Mouse (Mus musculus) kidney, adult 2 months (tissue): ENCODE results near the gene Fam160a1. TPM values are rescaled to one million over a fixed set of nuclear protein-coding genes. Genes with fewer than 3 reads are reported as not detected.

ENCODE experiments used
- DNase-seq: peaks from one replicate; pipeline ENCODE4 v3.0.0; 2021
- H3K27ac ChIP-seq: fragments of 200-500 bp; 2 replicates; pipeline ENCODE4 v1.5.1; 2012; ENCODE audit warnings: low read depth, low read length, control low read depth, inconsistent platforms; ENCODE audit not compliant: insufficient read depth
- H3K27me3 ChIP-seq: fragments of 200-500 bp; replicated peaks from 2 replicates; pipeline ENCODE4 v1.6.1; 2012; ENCODE audit warnings: mild to moderate bottlenecking, moderate library complexity, low read length, inconsistent platforms; ENCODE audit not compliant: control insufficient read depth, insufficient read depth
- H3K36me3 ChIP-seq: fragments of 200-500 bp; 2 replicates; pipeline ENCODE4 v1.6.1; 2012; ENCODE audit warnings: mild to moderate bottlenecking, moderate library complexity, low read length, inconsistent platforms; ENCODE audit not compliant: control insufficient read depth, insufficient read depth
- H3K4me1 ChIP-seq: fragments of 200-500 bp; 2 replicates; pipeline ENCODE4 v1.6.1; 2011; ENCODE audit warnings: low read length; ENCODE audit not compliant: control insufficient read depth, insufficient read depth
- H3K4me3 ChIP-seq: fragments of 200-500 bp; 2 replicates; pipeline ENCODE4 v1.5.1; 2011; ENCODE audit warnings: mild to moderate bottlenecking, low read depth, low read length, control low read depth; ENCODE audit not compliant: insufficient read depth
- CTCF ChIP-seq: fragments of 200-500 bp; conservative IDR thresholded peaks from 2 replicates; pipeline ENCODE4 v1.5.1; 2011; ENCODE audit warnings: low read depth, mild to moderate bottlenecking, control low read depth, low read length, moderate library complexity, mixed read lengths; ENCODE audit not compliant: insufficient read depth, insufficient read length
- POLR2A ChIP-seq: fragments of 200-500 bp; IDR thresholded peaks from one replicate; pipeline ENCODE4 v1.6.1; 2011; ENCODE audit warnings: low read depth, low read length, control low read depth
- WGBS: fragments of 180-500 bp; shearing (Covaris S2); methylation state at CpG from one replicate; pipeline ENCODE4 v1.1.7; 2018; 5-methylcytosine and 5-hydroxymethylcytosine counted together
- polyA plus RNA-seq: library from polyadenylated mRNA; depleted of rRNA; stranded (reverse); fragments of >200 nt; gene quantifications from 2 replicates; pipeline ENCODE4 v1.2.3, GENCODE M21; 2012

Fam160a1 gene
- polyA plus RNA-seq, 1 experiment: 8.5 TPM

GRCm38 (mm10) chr3:85855947-85856346 is 38.9 kb upstream of the Fam160a1 start:
- no peak for TF ChIP-seq CTCF
- TF ChIP-seq POLR2A: no peak
- no peaks in the 10 kb centered on the region for H3K27me3 ChIP-seq
- H3K4me1 ChIP-seq: peaks cover 4% of the 10 kb centered on the region; the same call in 1 of the 2 replicates
- 69% methylated on average over 5 of the region's 5 CpGs for WGBS
- no peak overlapping the region for H3K4me3 ChIP-seq
- DNase-seq: no peak
- no peak overlapping the region for H3K27ac ChIP-seq
- no peaks in the 10 kb centered on the region for H3K36me3 ChIP-seq

- Histone ChIP-seq H3K4me1 (peaks cover 4% of the 10 kb centered on the region; the same call in 1 of the 2 replicates), H3K27me3 (no peaks in the 10 kb centered on the region), H3K27ac (no peak overlapping the region), H3K4me3 (no peak overlapping the region), H3K36me3 (no peaks in the 10 kb centered on the region)
- DNase-seq: no peak
- 95% methylated on average over 3 of the region's 3 CpGs for WGBS
- TF ChIP-seq CTCF: no peak
- TF ChIP-seq POLR2A: no peak
Observed at GRCm38 (mm10) chr3:85855043-85855442, 38.0 kb upstream of the Fam160a1 start.

- H3K27ac ChIP-seq: no peak overlapping the region
- no peak for TF ChIP-seq CTCF
- TF ChIP-seq POLR2A: no peak
- H3K4me1 ChIP-seq: peaks cover 4% of the 10 kb centered on the region; the same call in 1 of the 2 replicates
- no peak for DNase-seq
- H3K27me3 ChIP-seq: no peaks in the 10 kb centered on the region
- no peak overlapping the region for H3K4me3 ChIP-seq
- H3K36me3 ChIP-seq: no peaks in the 10 kb centered on the region
- WGBS: 93% methylated on average over 6 of the region's 6 CpGs
Observed at GRCm38 (mm10) chr3:85854143-85854542, 37.1 kb upstream of the Fam160a1 start.

- H3K27me3 ChIP-seq: no peaks in the 10 kb centered on the region
- peaks cover 4% of the 10 kb centered on the region; the same call in 1 of the 2 replicates for H3K4me1 ChIP-seq
- 87% methylated on average over 4 of the region's 4 CpGs for WGBS
- H3K27ac ChIP-seq: no peak overlapping the region
- no peak for DNase-seq
- no peak overlapping the region for H3K4me3 ChIP-seq
- TF ChIP-seq POLR2A (no peak), CTCF (no peak)
- H3K36me3 ChIP-seq: no peaks in the 10 kb centered on the region
Observed at GRCm38 (mm10) chr3:85853715-85854114, 36.6 kb upstream of the Fam160a1 start.

- TF ChIP-seq CTCF (no peak), POLR2A (no peak)
- 84% methylated on average over 1 of the region's 1 CpGs for WGBS
- H3K4me3 ChIP-seq: no peak overlapping the region
- no peak for DNase-seq
- no peak overlapping the region for H3K27ac ChIP-seq
- H3K36me3 ChIP-seq: no peaks in the 10 kb centered on the region
- H3K27me3 ChIP-seq: no peaks in the 10 kb centered on the region
- H3K4me1 ChIP-seq: no peaks in the 10 kb centered on the region; the same call in 1 of the 2 replicates
Observed at GRCm38 (mm10) chr3:85850079-85850478, 33.0 kb upstream of the Fam160a1 start.

- no peak overlapping the region for H3K4me3 ChIP-seq
- H3K27ac ChIP-seq: no peak overlapping the region
- H3K27me3 ChIP-seq: no peaks in the 10 kb centered on the region
- TF ChIP-seq CTCF (no peak), POLR2A (no peak)
- H3K36me3 ChIP-seq: no peaks in the 10 kb centered on the region
- H3K4me1 ChIP-seq: peaks cover 4% of the 10 kb centered on the region; the same call in 1 of the 2 replicates
- no peak for DNase-seq
- WGBS: 95% methylated on average over 1 of the region's 1 CpGs
Observed at GRCm38 (mm10) chr3:85846316-85846715, 29.2 kb upstream of the Fam160a1 start.

GRCm38 (mm10) chr3:85845341-85845740 is 28.2 kb upstream of the Fam160a1 start:
- H3K36me3 ChIP-seq: no peaks in the 10 kb centered on the region
- no peak for TF ChIP-seq POLR2A
- TF ChIP-seq CTCF: no peak
- no peaks in the 10 kb centered on the region for H3K27me3 ChIP-seq
- H3K4me3 ChIP-seq: no peak overlapping the region
- no peak overlapping the region for H3K27ac ChIP-seq
- DNase-seq: no peak
- 85% methylated on average over 6 of the region's 6 CpGs for WGBS
- H3K4me1 ChIP-seq: peaks cover 4% of the 10 kb centered on the region; the same call in 1 of the 2 replicates
